Mouse (Mus musculus): ENCODE measurements around the gene Wdr78.

Wdr78 gene

GRCm38 (mm10) chr4:103114184-103115111, at the start of gene Wdr78, which contains the start of gene Mier1:
Gene Wdr78, minus strand, starts transcription at chr4:103114555.
Gene Mier1, plus strand, starts transcription at chr4:103114390.
- CTCF ChIA-PET = interaction anchor here (0.6 to 0.7 kb wide), 2 partner anchors 35 to 361 kb away, joined by 3 read pairs; no protein-coding TSS in a partner anchor

GRCm38 (mm10) chr4:103158781-103159180, 44.4 kb upstream of the Wdr78 start:
- CTCF ChIA-PET = no interaction called here

GRCm38 (mm10) chr4:103151946-103152345, 37.6 kb upstream of the Wdr78 start:
- CTCF ChIA-PET = no interaction called here

- CTCF ChIA-PET = interaction anchor here (0.6 kb wide), 3 partner anchors 295 to 488 kb away, joined by 3 to 5 read pairs (median 5); no protein-coding TSS in a partner anchor
These were observed 32.0 kb upstream of the Wdr78 start for GRCm38 (mm10) chr4:103146339-103146738.

GRCm38 (mm10) chr4:103136946-103137345, 22.6 kb upstream of the Wdr78 start:
- CTCF ChIA-PET = no interaction called here

- CTCF ChIA-PET = no interaction called here
These were observed 12.2 kb upstream of the Wdr78 start for GRCm38 (mm10) chr4:103126533-103126932.

- CTCF ChIA-PET = no interaction called here
These were observed 9.3 kb upstream of the Wdr78 start for GRCm38 (mm10) chr4:103123606-103124005.

- CTCF ChIA-PET = no interaction called here
These were observed 8.7 kb upstream of the Wdr78 start for GRCm38 (mm10) chr4:103123086-103123485.

GRCm38 (mm10) chr4:103120874-103121389, 6.6 kb upstream of the Wdr78 start:
- CTCF ChIA-PET = no interaction called here

GRCm38 (mm10) chr4:103120395-103120794, 6.0 kb upstream of the Wdr78 start:
- CTCF ChIA-PET = no interaction called here

- CTCF ChIA-PET = no interaction called here
These were observed 5.7 kb upstream of the Wdr78 start for GRCm38 (mm10) chr4:103120028-103120384.

GRCm38 (mm10) chr4:103119229-103120027, 5.1 kb upstream of the Wdr78 start:
- CTCF ChIA-PET = no interaction called here

- CTCF ChIA-PET = no interaction called here
These were observed 4.5 kb upstream of the Wdr78 start for GRCm38 (mm10) chr4:103118888-103119228.

GRCm38 (mm10) chr4:103113402-103113801, 953 bp downstream of the Wdr78 start:
- CTCF ChIA-PET = interaction anchor here (0.6 kb wide), 1 partner anchor 34 kb away, joined by 3 read pairs; no protein-coding TSS in a partner anchor

GRCm38 (mm10) chr4:103112651-103113050, 1.7 kb downstream of the Wdr78 start:
- CTCF ChIA-PET = no interaction called here

- CTCF ChIA-PET = no interaction called here
These were observed 15.8 kb downstream of the Wdr78 start for GRCm38 (mm10) chr4:103098532-103098931.

- CTCF ChIA-PET = no interaction called here
These were observed 18.4 kb downstream of the Wdr78 start for GRCm38 (mm10) chr4:103095921-103096320.

GRCm38 (mm10) chr4:103085237-103085636, 29.1 kb downstream of the Wdr78 start:
- CTCF ChIA-PET = no interaction called here

- CTCF ChIA-PET = no interaction called here
These were observed 43.7 kb downstream of the Wdr78 start for GRCm38 (mm10) chr4:103070631-103071030.

- CTCF ChIA-PET = no interaction called here
These were observed 46.3 kb downstream of the Wdr78 start for GRCm38 (mm10) chr4:103067906-103068655.

- CTCF ChIA-PET = no interaction called here
These were observed 49.4 kb downstream of the Wdr78 start for GRCm38 (mm10) chr4:103064976-103065375.

- CTCF ChIA-PET = no interaction called here
These were observed 49.9 kb downstream of the Wdr78 start for GRCm38 (mm10) chr4:103064421-103064820.
